Mouse (Mus musculus) liver, adult 2 months (tissue): Measurements from ENCODE around the gene Ube2v1.

Experiments used
- CTCF ChIP-seq: fragments of 200-500 bp; IDR thresholded peaks from 2 replicates; pipeline ENCODE4 v1.5.1; 2011; ENCODE audit warnings: low read depth, low read length, control low read depth
- POLR2A ChIP-seq: fragments of 200-500 bp; IDR thresholded peaks from 2 replicates; pipeline ENCODE4 v1.6.1; 2011; ENCODE audit warnings: low read length, control low read depth; ENCODE audit not compliant: insufficient read depth; ENCODE audit errors: extremely low read depth

DNA sequence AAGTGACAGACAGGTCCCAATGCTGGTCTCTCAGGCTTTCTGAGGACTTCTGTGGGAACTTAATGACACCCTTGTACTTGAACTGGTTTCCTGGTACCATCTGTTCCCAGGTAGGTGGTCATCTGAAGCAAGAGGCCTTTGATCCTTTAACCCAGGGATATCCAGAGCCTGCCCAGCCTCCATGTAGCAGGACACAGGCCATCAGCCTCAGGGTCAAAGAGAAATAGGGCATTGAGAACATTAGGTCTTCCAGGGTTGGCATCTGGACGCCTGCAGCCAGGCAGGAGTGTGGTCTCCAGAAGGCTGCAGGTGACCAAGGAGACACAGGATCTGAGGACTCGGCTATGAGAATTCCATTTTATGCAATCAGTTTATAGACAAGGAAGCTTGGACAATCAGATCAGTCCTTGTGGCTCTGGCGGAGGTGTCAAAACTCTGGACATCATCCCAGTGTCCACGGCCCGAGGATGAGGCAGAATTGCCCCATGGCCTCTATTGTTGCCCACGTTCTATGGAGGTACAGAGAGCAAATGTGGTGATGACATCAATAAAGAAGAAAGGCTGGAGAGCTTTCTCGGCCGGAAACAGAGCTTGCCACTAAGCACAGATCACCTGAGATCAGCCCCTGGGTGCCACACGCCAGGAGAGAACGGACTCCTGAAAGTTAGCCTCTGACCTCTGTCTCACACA is 23.2 kb upstream of the Ube2v1 start:
- no peak for TF ChIP-seq CTCF
- TF ChIP-seq POLR2A: no peak
